Mouse (Mus musculus): ENCODE data around the gene Dnajc25. TPM values are rescaled to one million over a fixed set of nuclear protein-coding genes. Genes with fewer than 3 reads are reported as not detected.

Gene Dnajc25
- total and polyA plus RNA-seq, 3 experiments: 5.3 to 22.1 (median 18.1) TPM

DNA sequence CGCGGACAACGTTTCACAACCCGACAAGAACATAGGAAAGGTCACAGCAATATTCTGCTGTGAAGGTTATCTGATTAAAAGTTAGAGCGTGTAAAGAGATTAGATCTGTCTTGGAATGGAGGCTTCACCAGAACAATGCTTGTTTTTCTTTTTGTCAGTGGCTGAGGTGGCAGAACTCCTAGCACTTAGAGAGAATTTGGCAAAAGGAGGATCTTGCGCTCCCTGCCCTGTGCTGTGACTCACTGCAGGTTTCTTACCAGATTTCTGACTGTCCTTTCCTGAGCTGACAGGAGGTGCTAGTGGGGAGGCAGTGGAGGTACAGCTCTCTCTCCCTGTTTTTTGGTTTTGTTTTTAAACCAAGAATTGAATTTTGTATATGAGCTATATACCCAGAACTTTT lies 12.2 kb downstream of the Dnajc25 start:
- 53% methylated on average over 6 of the region's 6 CpGs for WGBS

DNA sequence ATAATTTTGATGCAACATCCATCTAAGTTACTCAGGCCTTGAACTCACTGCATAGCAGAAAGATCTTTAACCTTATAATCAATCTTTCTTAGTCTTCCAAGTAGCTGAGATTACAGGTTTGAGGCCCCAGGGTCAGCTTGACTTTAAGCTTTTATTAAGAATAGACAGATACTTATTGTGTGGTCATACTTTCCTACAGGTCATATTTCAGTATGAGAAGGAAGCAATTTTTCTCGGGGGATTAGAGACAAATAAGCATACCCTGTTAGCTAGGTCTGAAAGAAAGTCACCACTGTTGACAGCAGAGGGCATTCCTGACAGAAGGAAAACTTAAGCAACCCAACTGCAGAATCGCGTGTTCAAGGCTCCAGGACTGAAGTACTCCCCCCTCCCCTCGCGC lies 13.1 kb downstream of the Dnajc25 start:
- no peaks in the 10 kb centered on the region for H3K27me3 ChIP-seq (ENCODE audit: control insufficient read depth, insufficient read depth, low read length)
- peaks cover 11% of the 10 kb centered on the region for H3K4me1 ChIP-seq (ENCODE audit: control insufficient read depth, insufficient read depth, low read length)
- peaks cover 5% of the 10 kb centered on the region; the same call in 1 of the 2 replicates for H3K79me2 ChIP-seq (replicated peaks; ENCODE audit: control insufficient read depth, insufficient read depth, low read length)
- H3K9ac ChIP-seq (ENCODE audit: low read depth, low read length): no peak overlapping the region
- 74% methylated on average over 5 of the region's 5 CpGs for WGBS
- H3K4me3 ChIP-seq: no peak overlapping the region
- intact Hi-C loops (cut with DNase I): loop anchor here (10.0 kb wide), 2 partner anchors 537 to 1053 kb away; partner anchors contain the start of genes Ptbp3 and Txn1
- H3K27ac ChIP-seq: no peak overlapping the region
- H3K36me3 ChIP-seq (ENCODE audit: control insufficient read depth, insufficient read depth, low read length): peaks cover 9% of the 10 kb centered on the region
- no peak for DNase-seq
- TF ChIP-seq EP300 (IDR thresholded peaks at IDR 0.05; ENCODE audit: insufficient read depth, low read depth, low read length) (no peak), POLR2A (IDR thresholded peaks at IDR 0.05; ENCODE audit: insufficient read depth, low read depth, low read length) (no peak), CTCF (IDR thresholded peaks at IDR 0.05) (no peak)

More for the DNA sequence above, 12.2 kb downstream of the Dnajc25 start:
- intact Hi-C loops (cut with DNase I): loop anchor here (10.0 kb wide), 2 partner anchors 538 to 1052 kb away; partner anchors contain the start of genes Ptbp3 and Txn1
- Histone ChIP-seq H3K4me3 (no peak overlapping the region), H3K36me3 (ENCODE audit: control insufficient read depth, insufficient read depth, low read length) (peaks cover 6% of the 10 kb centered on the region), H3K27ac (no peak overlapping the region), H3K79me2 (replicated peaks; ENCODE audit: control insufficient read depth, insufficient read depth, low read length) (peaks cover 5% of the 10 kb centered on the region; the same call in 1 of the 2 replicates), H3K9ac (ENCODE audit: low read depth, low read length) (no peak overlapping the region), H3K27me3 (ENCODE audit: control insufficient read depth, insufficient read depth, low read length) (no peaks in the 10 kb centered on the region), H3K4me1 (ENCODE audit: control insufficient read depth, insufficient read depth, low read length) (peaks cover 11% of the 10 kb centered on the region)
- TF ChIP-seq CTCF (IDR thresholded peaks at IDR 0.05) (no peak), EP300 (IDR thresholded peaks at IDR 0.05; ENCODE audit: insufficient read depth, low read depth, low read length) (no peak), POLR2A (IDR thresholded peaks at IDR 0.05; ENCODE audit: insufficient read depth, low read depth, low read length) (no peak)
- DNase-seq: no peak

DNA sequence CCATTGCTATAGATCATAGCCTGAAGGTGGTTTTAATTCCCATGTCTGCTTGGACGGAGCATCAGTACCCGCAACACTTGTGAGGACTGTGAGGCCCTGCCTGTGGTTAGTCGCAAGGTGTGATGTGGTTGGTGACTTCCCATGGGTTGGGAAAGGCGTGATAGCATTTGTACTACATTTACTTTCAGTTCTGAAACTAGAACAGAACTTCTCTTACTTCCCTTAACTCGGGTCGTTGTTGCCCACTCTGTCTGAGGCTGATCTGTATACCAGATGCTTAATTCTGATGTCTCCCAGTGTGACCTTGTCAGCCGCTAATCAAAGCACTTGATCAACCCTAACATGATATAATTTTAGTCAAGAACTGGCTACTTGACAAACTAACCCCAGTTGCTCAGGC lies 14.3 kb downstream of the Dnajc25 start:
- intact Hi-C loops (cut with DNase I): loop anchor here (10.0 kb wide), 2 partner anchors 536 to 1054 kb away; partner anchors contain the start of genes Ptbp3 and Txn1
- H3K4me3 ChIP-seq: no peak overlapping the region
- TF ChIP-seq POLR2A (IDR thresholded peaks at IDR 0.05; ENCODE audit: insufficient read depth, low read depth, low read length): no peak
- no peak for TF ChIP-seq EP300 (IDR thresholded peaks at IDR 0.05; ENCODE audit: insufficient read depth, low read depth, low read length)
- TF ChIP-seq CTCF (IDR thresholded peaks at IDR 0.05): no peak
- 74% methylated on average over 7 of the region's 7 CpGs for WGBS
- no peak for DNase-seq
- peaks cover 10% of the 10 kb centered on the region for H3K36me3 ChIP-seq (ENCODE audit: control insufficient read depth, insufficient read depth, low read length)
- no peak overlapping the region for H3K9ac ChIP-seq (ENCODE audit: low read depth, low read length)
- no peak overlapping the region for H3K27ac ChIP-seq
- H3K79me2 ChIP-seq (replicated peaks; ENCODE audit: control insufficient read depth, insufficient read depth, low read length): peaks cover 9% of the 10 kb centered on the region; the same call in 1 of the 2 replicates
- no peaks in the 10 kb centered on the region; the same call in 1 of the 2 replicates for H3K27me3 ChIP-seq (ENCODE audit: control insufficient read depth, insufficient read depth, low read length)
- peaks cover 15% of the 10 kb centered on the region for H3K4me1 ChIP-seq (ENCODE audit: control insufficient read depth, insufficient read depth, low read length)

DNA sequence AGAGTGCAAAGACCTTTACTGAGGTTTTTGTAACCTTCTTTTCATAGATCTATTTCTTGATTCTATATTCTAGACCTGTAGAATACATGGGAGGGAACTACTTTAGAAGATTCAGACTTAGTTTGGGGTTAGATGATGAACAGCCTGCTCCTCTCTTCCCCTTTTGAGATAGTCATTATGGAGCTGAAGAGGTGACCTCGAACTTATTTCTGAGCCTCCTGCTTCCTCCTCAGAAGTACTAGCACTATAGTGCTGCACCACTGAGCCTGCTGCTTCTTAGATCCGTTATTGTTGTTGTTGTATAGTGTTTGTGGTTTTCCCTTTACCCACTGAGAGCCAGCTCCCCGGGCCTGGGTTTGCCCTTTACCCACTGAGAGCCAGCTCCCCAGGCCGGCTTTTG lies 14.8 kb downstream of the Dnajc25 start:
- Histone ChIP-seq H3K4me1 (ENCODE audit: control insufficient read depth, insufficient read depth, low read length) (peaks cover 15% of the 10 kb centered on the region), H3K27me3 (ENCODE audit: control insufficient read depth, insufficient read depth, low read length) (no peaks in the 10 kb centered on the region; the same call in 1 of the 2 replicates), H3K9ac (ENCODE audit: low read depth, low read length) (no peak overlapping the region), H3K27ac (no peak overlapping the region), H3K79me2 (replicated peaks; ENCODE audit: control insufficient read depth, insufficient read depth, low read length) (peaks cover 10% of the 10 kb centered on the region; the same call in 1 of the 2 replicates), H3K36me3 (ENCODE audit: control insufficient read depth, insufficient read depth, low read length) (peaks cover 10% of the 10 kb centered on the region), H3K4me3 (no peak overlapping the region)
- no peak for TF ChIP-seq CTCF (IDR thresholded peaks at IDR 0.05)
- TF ChIP-seq EP300 (IDR thresholded peaks at IDR 0.05; ENCODE audit: insufficient read depth, low read depth, low read length): no peak
- no peak for TF ChIP-seq POLR2A (IDR thresholded peaks at IDR 0.05; ENCODE audit: insufficient read depth, low read depth, low read length)
- 62% methylated on average over 4 of the region's 4 CpGs for WGBS
- DNase-seq: no peak
- intact Hi-C loops (cut with DNase I): loop anchor here (10.0 kb wide), 2 partner anchors 535 to 1055 kb away; partner anchors contain the start of genes Ptbp3 and Txn1

DNA sequence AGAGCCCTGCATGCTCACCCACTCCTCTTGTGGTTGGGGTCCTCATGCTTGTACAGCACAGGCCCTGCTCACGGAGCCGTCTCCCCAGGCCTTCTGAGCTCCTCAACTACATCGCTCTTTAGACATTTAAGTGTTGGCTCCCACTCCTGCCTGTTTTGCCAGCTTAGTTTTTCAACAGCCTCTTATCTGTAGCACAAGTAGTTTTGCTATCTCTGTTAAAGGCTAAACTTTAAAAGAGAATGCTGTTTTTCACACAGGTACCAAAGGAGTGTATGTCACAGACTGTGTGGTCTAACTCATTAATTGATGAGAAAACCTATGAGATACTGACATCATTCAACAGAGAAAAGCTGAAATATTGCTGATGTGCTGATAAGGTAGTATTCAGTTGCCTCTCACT lies 16.6 kb downstream of the Dnajc25 start:
- H3K79me2 ChIP-seq (replicated peaks; ENCODE audit: control insufficient read depth, insufficient read depth, low read length): peaks cover 11% of the 10 kb centered on the region
- no peak overlapping the region for H3K27ac ChIP-seq
- H3K36me3 ChIP-seq (ENCODE audit: control insufficient read depth, insufficient read depth, low read length): peaks cover 8% of the 10 kb centered on the region
- peaks cover 13% of the 10 kb centered on the region for H3K4me1 ChIP-seq (ENCODE audit: control insufficient read depth, insufficient read depth, low read length)
- H3K9ac ChIP-seq (ENCODE audit: low read depth, low read length): no peak overlapping the region
- DNase-seq: no peak
- TF ChIP-seq EP300 (IDR thresholded peaks at IDR 0.05; ENCODE audit: insufficient read depth, low read depth, low read length): no peak
- TF ChIP-seq POLR2A (IDR thresholded peaks at IDR 0.05; ENCODE audit: insufficient read depth, low read depth, low read length): no peak
- TF ChIP-seq CTCF (IDR thresholded peaks at IDR 0.05): no peak
- no peaks in the 10 kb centered on the region; the same call in 1 of the 2 replicates for H3K27me3 ChIP-seq (ENCODE audit: control insufficient read depth, insufficient read depth, low read length)
- intact Hi-C loops (cut with DNase I): no loop called here
- no peak overlapping the region for H3K4me3 ChIP-seq
- WGBS: 27% methylated on average over 3 of the region's 3 CpGs

DNA sequence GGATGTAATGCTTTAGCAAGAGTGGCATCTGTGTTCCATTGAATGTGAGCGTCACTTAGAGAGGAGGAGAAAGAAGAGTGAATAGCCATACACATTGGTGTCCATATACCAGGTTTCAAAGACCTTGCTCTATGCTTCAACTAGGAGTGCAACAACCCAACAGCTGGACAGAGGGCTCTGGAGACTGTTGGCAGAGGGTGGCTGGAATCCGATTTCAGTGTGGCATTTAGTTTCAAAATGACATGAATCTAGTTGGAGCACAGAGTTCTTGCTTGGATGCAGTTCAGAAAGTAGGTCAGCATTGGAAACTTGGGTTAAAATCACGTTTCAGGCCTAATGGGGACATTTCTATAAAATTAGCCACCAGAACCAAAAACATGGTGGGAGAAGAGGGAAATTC lies 20.3 kb downstream of the Dnajc25 start:
- Histone ChIP-seq H3K27me3 (ENCODE audit: control insufficient read depth, insufficient read depth, low read length) (no peaks in the 10 kb centered on the region; the same call in 1 of the 2 replicates), H3K79me2 (replicated peaks; ENCODE audit: control insufficient read depth, insufficient read depth, low read length) (peaks cover 11% of the 10 kb centered on the region), H3K36me3 (ENCODE audit: control insufficient read depth, insufficient read depth, low read length) (peaks cover 8% of the 10 kb centered on the region), H3K4me1 (ENCODE audit: control insufficient read depth, insufficient read depth, low read length) (peaks cover 9% of the 10 kb centered on the region), H3K4me3 (no peak overlapping the region), H3K27ac (no peak overlapping the region), H3K9ac (ENCODE audit: low read depth, low read length) (no peak overlapping the region)
- TF ChIP-seq EP300 (IDR thresholded peaks at IDR 0.05; ENCODE audit: insufficient read depth, low read depth, low read length): no peak
- no peak for TF ChIP-seq CTCF (IDR thresholded peaks at IDR 0.05)
- no peak for TF ChIP-seq POLR2A (IDR thresholded peaks at IDR 0.05; ENCODE audit: insufficient read depth, low read depth, low read length)
- DNase-seq: no peak
- 81% methylated on average over 3 of the region's 3 CpGs for WGBS
- intact Hi-C loops (cut with DNase I): no loop called here

All from heart, adult 2 months (tissue).